Mouse (Mus musculus) adrenal gland, postnatal 10 days (tissue): ENCODE results near the gene 4922502D21Rik. TPM values are rescaled to one million over a fixed set of nuclear protein-coding genes. Genes with fewer than 3 reads are reported as not detected.

ENCODE experiments used
- DNase-seq: peaks from one replicate; pipeline ENCODE4 v3.0.0; 2021; ENCODE audit warnings: mixed read lengths
- total RNA-seq, 2 experiments: library from RNA; stranded (reverse); gene quantifications; 2 replicates each; pipeline ENCODE4 v1.2.3; 2021

The 4922502D21Rik gene
- total RNA-seq, 2 experiments from 2014 or later: not detected

- DNase-seq: no peak
These were observed 27.4 kb downstream of the 4922502D21Rik start for GRCm38 (mm10) chr6:129304180-129304579.

- no peak for DNase-seq
These were observed 42.9 kb downstream of the 4922502D21Rik start for GRCm38 (mm10) chr6:129288708-129289107.

DNA sequence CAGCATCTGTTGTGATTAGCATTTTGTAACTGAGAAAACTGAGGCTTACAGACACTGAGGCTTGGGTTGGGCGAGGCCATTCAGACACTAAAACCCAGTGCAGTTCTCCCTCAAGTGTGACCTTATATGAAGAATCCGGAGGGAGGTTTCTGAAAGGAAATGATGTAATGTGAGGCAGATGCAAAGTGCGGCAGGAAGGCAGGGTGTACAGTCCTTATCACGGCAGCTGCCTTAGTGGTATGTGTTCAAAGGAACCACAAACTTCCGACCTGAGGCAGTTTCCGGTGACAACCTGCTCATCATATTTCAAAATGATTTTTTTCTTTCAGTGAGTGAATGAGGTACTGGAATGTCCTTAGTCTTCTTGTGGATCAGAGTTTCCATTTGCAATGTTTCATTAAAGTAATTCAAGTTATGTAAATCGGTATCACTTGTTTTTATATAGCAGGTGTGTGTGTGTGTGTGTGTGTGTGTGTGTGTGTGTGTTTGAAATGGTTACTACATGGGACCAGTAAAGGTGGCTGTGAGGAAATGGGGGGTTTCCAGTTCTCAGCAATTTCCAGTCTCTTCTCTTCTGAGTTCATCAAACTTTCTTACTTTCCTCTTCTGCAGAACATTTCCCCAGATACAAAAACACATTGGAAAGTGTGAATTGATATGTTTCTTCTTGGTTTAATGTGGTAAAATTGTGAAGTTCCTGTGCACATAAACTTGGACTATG lies 47.1 kb downstream of the 4922502D21Rik start:
- DNase-seq: no peak

- no peak for DNase-seq
These were observed 48.3 kb downstream of the 4922502D21Rik start for GRCm38 (mm10) chr6:129283271-129283670.

DNA sequence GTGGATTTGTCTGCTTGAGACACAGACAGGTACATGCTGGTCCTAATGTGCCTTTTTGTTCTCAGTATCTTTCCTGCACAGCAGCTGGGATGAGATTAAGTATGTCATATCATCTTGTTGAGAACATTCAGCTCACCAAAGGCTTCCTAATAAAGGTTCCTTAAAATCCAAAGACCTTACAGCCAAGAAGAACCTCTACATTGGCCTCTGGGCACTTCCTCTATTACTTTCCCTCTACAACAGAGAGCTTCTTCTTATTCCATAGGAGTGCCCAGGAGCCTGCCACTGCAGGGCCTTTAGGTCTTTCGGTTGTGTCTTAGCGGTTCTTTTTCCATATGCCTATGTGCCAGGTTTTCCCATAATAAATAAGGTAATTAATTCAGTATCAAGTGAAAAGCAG lies 55.1 kb downstream of the 4922502D21Rik start:
- DNase-seq: no peak

DNA sequence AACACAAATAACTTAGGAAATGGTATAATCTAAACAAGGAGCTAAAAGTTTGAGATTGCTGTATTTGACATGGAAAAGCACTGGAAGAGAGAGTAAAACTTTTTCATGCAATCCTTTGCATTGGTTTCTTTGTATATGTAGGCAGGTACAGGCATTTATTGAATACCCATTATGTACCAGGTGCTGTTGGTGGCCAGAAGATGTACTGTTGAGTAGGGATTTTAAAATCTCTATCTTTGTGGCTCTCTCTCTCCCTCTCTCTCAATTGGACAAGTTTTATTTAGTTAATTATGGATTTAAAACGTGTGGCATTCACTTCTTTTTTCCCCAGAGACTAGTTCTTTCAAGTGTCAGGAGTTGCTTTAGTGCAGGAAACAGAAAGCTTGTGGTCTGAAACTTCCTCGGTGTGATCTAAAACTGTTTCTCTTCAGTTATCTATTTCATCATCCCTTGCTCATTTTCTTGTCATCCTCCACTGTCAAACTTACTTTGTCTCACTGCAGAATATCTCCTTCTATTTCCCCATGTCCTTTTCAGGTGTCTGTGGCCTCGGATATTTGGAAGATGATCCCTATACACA lies 55.9 kb downstream of the 4922502D21Rik start:
- no peak for DNase-seq

- DNase-seq: no peak
These were observed 56.4 kb downstream of the 4922502D21Rik start, which contains the start of gene Cd69 for GRCm38 (mm10) chr6:129275220-129275619. TSS of gene Cd69 (minus strand) at chr6:129275436.

- DNase-seq: no peak
These were observed 57.1 kb downstream of the 4922502D21Rik start for GRCm38 (mm10) chr6:129274476-129274875.

GRCm38 (mm10) chr6:129273662-129274061 lies 57.9 kb downstream of the 4922502D21Rik start:
- DNase-seq: no peak

Other genes starting within 250 kb of the 4922502D21Rik start
- gene Clec2e, start 230.9 kb downstream of the 4922502D21Rik start, total RNA-seq: not detected
- 10 to 100 TPM; 78.5 to 78.6 TPM for gene Clec2d, start 151.2 kb downstream of the 4922502D21Rik start, total RNA-seq
- gene Cd69, start 56.4 kb downstream of the 4922502D21Rik start, total RNA-seq: 1 to 10 TPM; 1.1 to 1.4 TPM
- 1 to 10 TPM; 1.4 to 1.5 TPM for gene Clec12a, start 10.9 kb upstream of the 4922502D21Rik start, total RNA-seq
- not detected for gene Clec12b, start 54.1 kb upstream of the 4922502D21Rik start, total RNA-seq
- gene Clec1b, start 65.5 kb upstream of the 4922502D21Rik start, total RNA-seq: 1 to 10 TPM; 1.9 to 3.7 TPM
- gene Clec9a, start 77.1 kb upstream of the 4922502D21Rik start, total RNA-seq: under 1 TPM; 0.51 to 0.94 TPM
- 10 to 100 TPM in 1 of 2 experiments, 1 to 10 TPM in 1; 7.2 to 11.4 TPM for gene Clec1a, start 120.2 kb upstream of the 4922502D21Rik start, total RNA-seq
- under 1 TPM in 1 of 2 experiments, not detected in 1; 0.09 TPM for gene Olr1, start 175.4 kb upstream of the 4922502D21Rik start, total RNA-seq
- gene Tmem52b, start 180.8 kb upstream of the 4922502D21Rik start, total RNA-seq: not detected
- gene Gabarapl1, start 201.4 kb upstream of the 4922502D21Rik start, total RNA-seq: 100 to 1,000 TPM; 141 to 191 TPM
- not detected for gene Klre1, start 246.1 kb upstream of the 4922502D21Rik start, total RNA-seq